In genomic region chr2:86464442-86465109, GRCm38 (mm10) we compare ENCODE assay signal across 9 mouse cellular contexts. TPM values are rescaled to one million over a fixed set of nuclear protein-coding genes. Genes with fewer than 3 reads are reported as not detected.
A peak's percentile ranks its signal among the peaks of the same experiment; 100 is the strongest.
DNase-seq lines count a peak whose midpoint lies in the region; TF ChIP-seq lines count a peak whose summit lies in the region.
"Had no signal": no experiment of that assay in that cellular context is flagged by ENCODE, and none has a peak within 500 bp of the region (broad histone marks: within the 10 kb centered on the region; RNA-seq: fewer than 3 reads in every experiment).

No protein-coding gene starts in this region.

- TF ChIP-seq RAD21 in CH12.LX (IDR thresholded peaks at IDR 0.05; ENCODE audit: low read depth, low read length): peak; percentile 20

- no peak for TF ChIP-seq POLR2A in CH12.LX (IDR thresholded peaks at IDR 0.05; ENCODE audit: low read depth, low read length)

- no peak for TF ChIP-seq EP300 in CH12.LX (IDR thresholded peaks at IDR 0.05; ENCODE audit: low read length)

- H3K27ac ChIP-seq in CH12.LX (ENCODE audit: insufficient read depth, low read depth): no peak overlapping the region
- no peak overlapping the region for H3K27ac ChIP-seq in forebrain, embryonic 10.5 days
- H3K27ac ChIP-seq in hindbrain, embryonic 10.5 days: no peak overlapping the region

- peaks cover 5% of the 10 kb centered on the region for H3K9me3 ChIP-seq in CH12.LX (replicated peaks; ENCODE audit: low read length)
- no peaks in the 10 kb centered on the region for H3K9me3 ChIP-seq in forebrain, embryonic 10.5 days
- no peaks in the 10 kb centered on the region for H3K9me3 ChIP-seq in hindbrain, embryonic 10.5 days

- no peak overlapping the region for H3K4me2 ChIP-seq in CH12.LX (ENCODE audit: insufficient read depth, low read depth, poor library complexity, severe bottlenecking)

- H3K9ac ChIP-seq in CH12.LX (ENCODE audit: insufficient read depth, low read depth): no peak overlapping the region

- no peak overlapping the region for H3K4me3 ChIP-seq in CH12.LX (replicated peaks in 1 of 3; ENCODE audit: low read depth in 2 of 3, low read length in 2 of 3, poor library complexity in 1 of 3)
- H3K4me3 ChIP-seq in forebrain, embryonic 10.5 days: no peak overlapping the region
- H3K4me3 ChIP-seq in hindbrain, embryonic 10.5 days: no peak overlapping the region
- H3K4me3 ChIP-seq: myocyte had no signal

- 45% methylated on average over 10 of the region's 10 CpGs for whole genome bisulfite sequencing in forebrain, embryonic 10.5 days
- WGBS in hindbrain, embryonic 10.5 days: 41% methylated on average over 10 of the region's 10 CpGs

- in situ Hi-C loops in CH12.LX (cut with MboI; ENCODE audit: low pct_ligation_motif_present, low pct_unique_long_range_greater_than_20kb, low sequenced_read_pairs): loop anchor here (25.0 kb wide), 1 partner anchor 727 kb away; no protein-coding TSS in a partner anchor

- dilution Hi-C loops in CH12.LX (cut with MboI; ENCODE audit: extremely low pct_ligation_motif_present, extremely low pct_unique_long_range_greater_than_20kb, low sequenced_read_pairs): no loop called here

- DNase-seq in CH12.LX (ENCODE audit: extremely low read depth): peak; percentile 1
- peak; percentile 48 for DNase-seq in adrenal gland, postnatal 14 days
- peak; percentile 45 for DNase-seq in forebrain, embryonic 10.5 days (ENCODE audit: extremely low spot score, low spot score)
- peak; percentile 69 for DNase-seq in hindbrain, embryonic 10.5 days (ENCODE audit: low spot score)
- peak; percentile 33 for DNase-seq in layer of hippocampus, adult 9-11 months
- peak; percentile 33 for DNase-seq in lung, postnatal 10 days
- peak; percentile 23 for DNase-seq in right cerebral cortex, adult 18-20 months
- no peak for DNase-seq in T-cell, adult 2 months (ENCODE audit: low spot score)

- no peaks in the 10 kb centered on the region for H3K4me1 ChIP-seq in CH12.LX (ENCODE audit: control insufficient read depth in 1 of 2, insufficient read depth in 2 of 2)
- H3K4me1 ChIP-seq in forebrain, embryonic 10.5 days: no peaks in the 10 kb centered on the region
- H3K4me1 ChIP-seq in hindbrain, embryonic 10.5 days (replicated peaks): no peaks in the 10 kb centered on the region

- no peaks in the 10 kb centered on the region for H3K36me3 ChIP-seq in CH12.LX (replicated peaks in 1 of 2; ENCODE audit: control insufficient read depth in 1 of 2, insufficient read depth in 1 of 2, low read length in 1 of 2)
- no peaks in the 10 kb centered on the region for H3K36me3 ChIP-seq in forebrain, embryonic 10.5 days (replicated peaks)
- H3K36me3 ChIP-seq in hindbrain, embryonic 10.5 days: no peaks in the 10 kb centered on the region

- H3K27me3 ChIP-seq in CH12.LX (replicated peaks): no peaks in the 10 kb centered on the region
- no peaks in the 10 kb centered on the region for H3K27me3 ChIP-seq in forebrain, embryonic 10.5 days (ENCODE audit: poor library complexity, severe bottlenecking)
- no peaks in the 10 kb centered on the region for H3K27me3 ChIP-seq in hindbrain, embryonic 10.5 days (ENCODE audit: insufficient read depth, poor library complexity, severe bottlenecking)

- H3K79me2 ChIP-seq in CH12.LX (replicated peaks; ENCODE audit: control insufficient read depth, extremely low read depth, insufficient read depth, poor library complexity, severe bottlenecking): no peaks in the 10 kb centered on the region

- TF ChIP-seq CTCF in CH12.LX (conservative IDR thresholded peaks at IDR 0.05 in 1 of 2, IDR thresholded peaks at IDR 0.05 in 1 of 2; ENCODE audit: low read depth in 2 of 2, low read length in 2 of 2): peak; percentile 27 to 41; a peak in 2 of 4 replicates

TF ChIP-seq in CH12.LX, 34 proteins besides CTCF, POLR2A, EP300 and RAD21:
- TF ChIP-seq SMC3 (IDR thresholded peaks at IDR 0.05; ENCODE audit: low read depth, low read length) (peak; percentile 19; the same call in 1 of the 2 replicates), CHD2 (IDR thresholded peaks at IDR 0.05; ENCODE audit: low read length) (no peak)

RNA-seq across cellular contexts. Expression of gene Olfr1066, which starts 8.5 kb away (rescaled TPM):
- total RNA-seq in CH12.LX (2012; rRNA removed): not detected in 2 replicates
- not detected in 2 replicates for total RNA-seq in CH12.LX (2014; rRNA removed)
- polyA plus RNA-seq in CH12.LX (2012; ENCODE audit: insufficient read length, low read depth): not detected in 2 replicates
- not detected in 2 replicates for total RNA-seq in adrenal gland, postnatal 14 days (2021)
- polyA plus RNA-seq in forebrain, embryonic 10.5 days (2016; fragmentation: Nextera tagmentation; extraction: Ambion mirVana): not detected in 2 replicates
- polyA plus RNA-seq in hindbrain, embryonic 10.5 days (2016; fragmentation: Nextera tagmentation; extraction: Ambion mirVana): not detected in 2 replicates
- polyA plus RNA-seq: myocyte had no signal

RNA-seq across cellular contexts. Expression of gene Olfr1065, which starts 14.2 kb away (rescaled TPM):
- total RNA-seq in CH12.LX (2012; rRNA removed) (not detected in 2 replicates), CH12.LX (2014; rRNA removed) (not detected in 2 replicates)
- polyA plus RNA-seq in CH12.LX (2012; ENCODE audit: insufficient read length, low read depth): not detected in 2 replicates
- not detected in 2 replicates for total RNA-seq in adrenal gland, postnatal 14 days (2021)
- not detected in 2 replicates for polyA plus RNA-seq in forebrain, embryonic 10.5 days (2016; fragmentation: Nextera tagmentation; extraction: Ambion mirVana)
- polyA plus RNA-seq in hindbrain, embryonic 10.5 days (2016; fragmentation: Nextera tagmentation; extraction: Ambion mirVana): not detected in 2 replicates
- polyA plus RNA-seq: myocyte had no signal

RNA-seq across cellular contexts. Expression of gene Olfr228, which starts 22.6 kb away (rescaled TPM):
- not detected in 2 replicates for total RNA-seq in CH12.LX (2012; rRNA removed)
- total RNA-seq in CH12.LX (2014; rRNA removed): not detected in 2 replicates
- polyA plus RNA-seq in CH12.LX (2012; ENCODE audit: insufficient read length, low read depth): not detected in 2 replicates
- total RNA-seq in adrenal gland, postnatal 14 days (2021): not detected in 2 replicates
- not detected in 2 replicates for polyA plus RNA-seq in forebrain, embryonic 10.5 days (2016; fragmentation: Nextera tagmentation; extraction: Ambion mirVana)
- not detected in 2 replicates for polyA plus RNA-seq in hindbrain, embryonic 10.5 days (2016; fragmentation: Nextera tagmentation; extraction: Ambion mirVana)
- polyA plus RNA-seq: myocyte had no signal

RNA-seq across cellular contexts. Expression of gene Olfr1062, which starts 38.0 kb away (rescaled TPM):
- total RNA-seq in CH12.LX (2012; rRNA removed) (not detected in 2 replicates), CH12.LX (2014; rRNA removed) (not detected in 2 replicates)
- 0.07 TPM in 1 of 2 replicates, not detected in the other for polyA plus RNA-seq in CH12.LX (2012; ENCODE audit: insufficient read length, low read depth)
- total RNA-seq in adrenal gland, postnatal 14 days (2021): not detected in 2 replicates
- not detected in 2 replicates for polyA plus RNA-seq in forebrain, embryonic 10.5 days (2016; fragmentation: Nextera tagmentation; extraction: Ambion mirVana)
- not detected in 2 replicates for polyA plus RNA-seq in hindbrain, embryonic 10.5 days (2016; fragmentation: Nextera tagmentation; extraction: Ambion mirVana)
- polyA plus RNA-seq: myocyte had no signal

RNA-seq across cellular contexts. Expression of gene Olfr1076, which starts 43.7 kb away (rescaled TPM):
- total RNA-seq in CH12.LX (2012; rRNA removed) (not detected in 2 replicates), CH12.LX (2014; rRNA removed) (not detected in 2 replicates)
- polyA plus RNA-seq in CH12.LX (2012; ENCODE audit: insufficient read length, low read depth): not detected in 2 replicates
- total RNA-seq in adrenal gland, postnatal 14 days (2021): not detected in 2 replicates
- not detected in 2 replicates for polyA plus RNA-seq in forebrain, embryonic 10.5 days (2016; fragmentation: Nextera tagmentation; extraction: Ambion mirVana)
- polyA plus RNA-seq in hindbrain, embryonic 10.5 days (2016; fragmentation: Nextera tagmentation; extraction: Ambion mirVana): not detected in 2 replicates
- polyA plus RNA-seq: myocyte had no signal
